Mouse (Mus musculus) spleen, postnatal 4 days (tissue): ENCODE measurements around the gene Krt4.

Experiments used
- DNase-seq, 2 experiments: peaks; one replicate each; pipeline ENCODE4 v3.0.0; 2022; ENCODE audit warnings: low spot score in 2 of 2

Krt4 gene

DNA sequence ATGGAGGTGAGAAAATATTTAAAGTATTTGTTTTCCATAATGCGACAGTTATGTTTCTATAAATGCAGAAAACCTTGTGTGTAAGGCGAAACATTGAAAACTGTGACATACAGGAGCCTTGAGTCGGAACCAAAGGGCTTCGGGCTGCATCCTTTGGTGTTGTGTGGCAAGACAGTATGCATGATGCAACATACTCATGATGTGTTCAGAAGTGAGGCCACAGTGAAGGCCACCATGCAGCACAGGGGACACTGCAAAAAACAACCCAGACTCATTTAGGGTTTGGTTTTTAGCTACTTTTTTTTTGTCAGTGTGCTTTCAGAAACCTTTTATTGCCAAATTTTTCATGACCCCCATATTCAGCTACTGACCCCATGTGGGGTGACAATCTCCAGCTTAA, 29.3 kb downstream of the Krt4 start:
- DNase-seq: no peak

DNA sequence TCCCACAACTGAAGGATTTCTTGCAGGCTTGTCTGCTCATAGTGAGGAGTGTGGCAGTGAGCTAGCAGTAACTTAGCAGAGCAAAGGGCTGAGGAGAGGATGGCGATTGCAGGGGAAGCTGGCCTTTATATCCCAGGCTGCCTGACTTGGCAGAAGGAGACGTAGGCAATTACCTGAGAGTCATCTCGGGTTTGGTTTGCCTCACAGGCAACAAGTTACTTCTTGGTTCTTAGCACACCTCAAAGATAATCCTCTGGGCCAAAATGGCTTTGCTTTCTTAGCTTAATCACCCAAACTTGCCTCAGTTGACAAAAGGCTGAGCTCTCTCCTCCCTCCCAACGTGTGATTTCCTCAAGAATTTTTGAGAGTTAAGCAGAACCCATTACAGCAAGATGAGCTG, 31.7 kb downstream of the Krt4 start, which contains the start of gene Krt76:
TSS of gene Krt76 (minus strand) at position 101 of the 400 bp plus-strand sequence.
- no peak for DNase-seq

DNA sequence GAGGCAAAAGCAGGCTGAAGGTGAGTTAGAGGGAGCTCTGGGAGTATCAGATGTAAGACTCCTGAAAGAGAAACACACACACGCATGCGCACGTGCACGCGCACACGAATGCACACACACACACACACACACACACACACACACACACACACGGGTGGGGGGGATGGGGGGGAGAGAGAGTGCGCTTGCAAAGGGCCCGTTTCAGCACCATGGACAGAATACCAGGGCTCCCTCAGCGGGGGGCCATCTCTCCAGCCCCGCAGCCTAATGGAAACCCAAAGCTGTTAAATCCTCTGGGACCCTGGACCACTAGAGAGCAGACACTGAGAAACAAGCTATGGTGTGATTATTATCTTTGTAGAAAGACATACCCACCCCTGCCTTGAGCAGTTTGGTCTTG, 44.8 kb downstream of the Krt4 start:
- DNase-seq: no peak

DNA sequence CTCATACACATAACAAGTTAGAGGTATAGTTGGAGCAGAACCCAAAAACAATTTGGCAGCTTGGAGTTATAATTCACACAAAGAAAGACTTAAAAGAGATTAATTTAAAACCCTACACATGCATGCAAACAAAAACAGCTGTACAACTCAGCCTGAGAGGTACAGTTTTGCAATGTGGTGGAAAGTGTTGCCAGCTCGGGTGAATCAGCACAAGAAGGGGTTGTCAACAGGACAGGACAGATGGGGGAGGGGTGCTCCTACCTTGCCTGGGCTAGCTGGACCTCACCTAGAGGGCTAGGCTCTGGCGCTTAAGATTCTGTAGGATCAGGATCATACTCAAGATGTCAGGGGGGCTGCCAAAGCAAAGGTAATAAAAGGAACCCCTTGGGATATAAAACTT, 46.5 kb downstream of the Krt4 start:
- no peak for DNase-seq

- DNase-seq: no peak
Measured at GRCm38 (mm10) chr15:101874383-101874782, 50.2 kb downstream of the Krt4 start.

GRCm38 (mm10) chr15:101873231-101873630, 51.3 kb downstream of the Krt4 start:
- no peak for DNase-seq

GRCm38 (mm10) chr15:101869431-101869830, 55.1 kb downstream of the Krt4 start, which contains the start of gene Krt77:
TSS of gene Krt77 (minus strand) at chr15:101869705.
- DNase-seq: no peak
